Mouse (Mus musculus): ENCODE results near the gene Nelfa. TPM values are rescaled to one million over a fixed set of nuclear protein-coding genes. Genes with fewer than 3 reads are reported as not detected.
"Not testable (repeated sequence)": the region's sequence is repeated elsewhere in the genome, so short reads cannot be mapped to it uniquely, and the experiment has no call there.

Gene Nelfa
- polyA plus RNA-seq, 1 experiment from 2014 or later: 51.3 TPM

DNA sequence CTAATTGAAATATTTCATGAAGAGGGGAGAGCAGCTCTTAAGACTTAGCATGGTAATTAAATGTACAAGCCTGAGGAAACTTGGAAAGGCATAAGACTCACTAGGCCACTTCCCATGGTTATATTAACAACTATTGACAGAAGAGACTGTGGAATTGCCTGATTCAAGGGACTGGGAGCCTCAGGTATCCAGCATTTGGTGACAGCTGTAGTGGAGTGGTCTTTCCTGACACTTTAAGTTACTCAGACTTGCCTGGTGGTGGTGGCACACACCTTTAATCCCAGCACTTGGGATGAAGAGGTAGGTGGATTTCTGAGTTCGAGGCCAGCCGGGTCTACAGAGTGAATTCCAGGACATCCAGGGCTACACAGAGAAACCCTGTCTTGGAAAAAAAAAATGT lies 1.0 kb upstream of the Nelfa start:
- Histone ChIP-seq H3K36me3 (0 out of 2 replicates have a peak, but pooled peaks cover 3% of the 10 kb centered on the region), H3K27ac (no peak overlapping the region), H3K4me2 (replicated peaks) (peak overlapping the region; percentile 78), H3K4me1 (replicated peaks) (peaks cover 11% of the 10 kb centered on the region; the same call in 1 of the 2 replicates), H3K27me3 (replicated peaks) (no peaks in the 10 kb centered on the region), H3K9me3 (no peaks in the 10 kb centered on the region), H3K4me3 (replicated peaks) (no peak overlapping the region; the same call in 1 of the 2 replicates), H3K9ac (no peak overlapping the region)
- WGBS: 97% methylated on average over 2 of the region's 2 CpGs
- ATAC-seq: no peak

DNA sequence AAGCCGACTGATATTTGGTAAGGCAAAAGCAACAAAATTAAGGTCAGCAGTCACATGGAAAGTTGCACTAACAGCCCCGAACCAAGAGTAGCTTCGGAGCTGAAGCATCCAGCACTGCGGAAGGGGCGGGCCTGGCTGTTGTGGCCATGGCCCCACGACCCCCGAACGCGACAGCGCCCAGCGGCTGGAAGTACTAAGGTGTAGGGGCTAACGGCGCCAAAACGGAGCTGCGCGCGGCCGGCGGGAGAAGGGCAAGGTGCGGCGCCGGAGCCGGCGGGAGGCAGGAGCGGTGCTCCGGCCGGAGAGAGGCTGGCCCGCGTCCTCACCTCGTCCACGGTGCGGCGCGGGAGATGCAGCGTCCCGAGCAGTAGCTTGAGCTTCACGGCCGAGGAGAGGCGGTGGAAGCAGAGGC lies 507 bp downstream of the Nelfa start:
- H3K27ac ChIP-seq: peak overlapping the region; percentile 92
- peak; percentile 76 for ATAC-seq
- under 1% methylated on average over 39 of the region's 39 CpGs for WGBS
- peaks cover 11% of the 10 kb centered on the region; the same call in 1 of the 2 replicates for H3K4me1 ChIP-seq (replicated peaks)
- H3K9me3 ChIP-seq: no peaks in the 10 kb centered on the region
- no peaks in the 10 kb centered on the region for H3K27me3 ChIP-seq (replicated peaks)
- H3K4me3 ChIP-seq (replicated peaks): peak overlapping the region; percentile 92
- 0 out of 2 replicates have a peak, but pooled peaks cover 4% of the 10 kb centered on the region for H3K36me3 ChIP-seq
- peak overlapping the region; percentile 78 for H3K4me2 ChIP-seq (replicated peaks)
- peak overlapping the region; percentile 95 for H3K9ac ChIP-seq

DNA sequence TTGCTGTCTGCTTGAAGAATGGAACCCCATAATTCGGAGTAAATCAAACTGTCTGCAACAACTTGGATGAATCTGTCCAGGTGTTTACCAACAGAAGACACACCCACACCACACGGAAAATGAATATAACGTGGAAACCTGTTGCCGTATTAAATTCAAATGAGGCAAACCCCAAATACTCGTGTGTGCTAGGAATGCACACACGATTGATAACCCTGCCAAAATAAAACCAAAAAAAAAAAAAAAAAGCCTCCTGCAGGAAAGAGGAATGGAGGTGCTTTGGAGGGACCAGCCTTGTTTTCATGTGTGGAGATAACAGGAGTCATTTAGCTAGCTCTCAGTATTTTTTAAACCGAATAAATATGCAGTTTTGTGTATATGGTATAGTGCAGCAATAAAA lies 1.3 kb downstream of the Nelfa start:
- Histone ChIP-seq H3K4me1 (replicated peaks) (peaks cover 11% of the 10 kb centered on the region; the same call in 1 of the 2 replicates), H3K9ac (no peak overlapping the region), H3K9me3 (no peaks in the 10 kb centered on the region), H3K4me3 (replicated peaks) (peak overlapping the region; percentile 92), H3K36me3 (peaks cover 8% of the 10 kb centered on the region), H3K27me3 (replicated peaks) (no peaks in the 10 kb centered on the region), H3K27ac (no peak overlapping the region), H3K4me2 (replicated peaks) (peak overlapping the region; percentile 78)
- WGBS: 66% methylated on average over 7 of the region's 7 CpGs
- no peak for ATAC-seq

DNA sequence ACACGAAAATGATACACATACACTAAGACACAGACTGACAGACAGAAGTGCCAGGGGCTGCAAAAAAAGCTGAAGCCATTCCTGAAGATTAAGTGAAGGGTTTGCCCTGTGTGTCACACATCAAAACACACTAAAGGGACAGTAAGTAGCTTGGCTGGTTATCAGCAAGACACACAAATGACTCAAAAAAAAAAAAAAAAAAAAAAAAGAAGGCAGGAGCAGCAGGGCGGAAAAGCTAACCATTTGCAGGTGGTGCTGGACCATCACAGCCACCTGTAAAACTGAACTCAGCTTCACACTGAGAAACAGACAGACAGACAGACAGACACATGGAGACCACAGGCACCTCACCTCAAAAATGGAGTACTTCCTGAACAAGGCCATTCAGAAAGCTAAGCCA lies 2.1 kb downstream of the Nelfa start:
- H3K4me2 ChIP-seq (replicated peaks): peak overlapping the region; percentile 78; the same call in 1 of the 2 replicates
- H3K9ac ChIP-seq: no peak overlapping the region
- no peak for ATAC-seq
- H3K36me3 ChIP-seq: peaks cover 15% of the 10 kb centered on the region
- H3K4me3 ChIP-seq (replicated peaks): no peak overlapping the region
- peaks cover 11% of the 10 kb centered on the region; the same call in 1 of the 2 replicates for H3K4me1 ChIP-seq (replicated peaks)
- WGBS: 79% methylated on average over 2 of the region's 2 CpGs
- no peak overlapping the region for H3K27ac ChIP-seq
- no peaks in the 10 kb centered on the region for H3K9me3 ChIP-seq
- no peaks in the 10 kb centered on the region for H3K27me3 ChIP-seq (replicated peaks)

DNA sequence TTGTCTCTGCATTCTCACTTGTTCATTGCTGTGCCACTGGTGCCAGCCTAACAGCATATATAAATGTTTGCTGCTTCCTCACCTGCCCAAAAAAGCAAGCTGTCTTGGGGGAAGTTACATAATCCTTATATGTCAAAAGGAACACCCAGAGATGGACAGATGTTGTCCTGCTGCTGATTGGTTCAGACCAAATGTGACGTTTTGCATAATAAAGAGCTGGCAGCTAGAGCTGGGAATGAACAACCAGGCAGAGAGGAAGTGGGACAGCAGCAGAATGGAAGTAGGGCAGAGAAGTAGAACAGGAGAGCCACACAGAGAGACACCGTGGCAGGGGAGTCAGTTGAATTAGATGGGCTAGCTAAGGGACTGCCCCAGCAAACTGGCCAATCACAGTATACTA lies 3.8 kb downstream of the Nelfa start:
- H3K9ac ChIP-seq: no peak overlapping the region
- H3K9me3 ChIP-seq: no peaks in the 10 kb centered on the region
- H3K36me3 ChIP-seq: peaks cover 22% of the 10 kb centered on the region
- H3K4me1 ChIP-seq (replicated peaks): peaks cover 11% of the 10 kb centered on the region; the same call in 1 of the 2 replicates
- no peak for ATAC-seq
- WGBS: 78% methylated on average over 2 of the region's 2 CpGs
- H3K4me3 ChIP-seq (replicated peaks): no peak overlapping the region
- no peak overlapping the region for H3K4me2 ChIP-seq (replicated peaks)
- H3K27ac ChIP-seq: no peak overlapping the region
- H3K27me3 ChIP-seq (replicated peaks): no peaks in the 10 kb centered on the region

DNA sequence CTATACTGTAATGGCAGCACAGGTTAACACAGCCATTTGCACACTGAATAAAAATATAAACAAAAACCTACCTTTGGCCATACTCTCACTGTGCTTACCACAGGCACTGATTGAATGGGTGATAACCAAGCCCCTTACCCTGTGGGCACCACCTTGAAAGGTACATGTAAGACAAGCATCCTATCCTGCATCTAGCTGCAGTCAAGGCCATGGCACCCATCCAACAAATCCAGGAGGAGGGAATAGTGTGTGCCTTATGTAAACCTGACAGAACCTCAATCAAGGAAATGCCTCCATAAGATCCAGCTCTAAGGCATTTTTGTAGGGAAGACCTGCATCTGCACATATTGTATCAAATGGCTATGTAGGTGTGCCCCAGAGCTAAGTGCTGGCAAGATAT lies 10.0 kb downstream of the Nelfa start:
- H3K4me1 ChIP-seq (replicated peaks): no peaks in the 10 kb centered on the region
- H3K27ac ChIP-seq: no peak overlapping the region
- H3K9ac ChIP-seq: no peak overlapping the region
- H3K4me2 ChIP-seq (replicated peaks): no peak overlapping the region
- H3K4me3 ChIP-seq (replicated peaks): no peak overlapping the region
- H3K27me3 ChIP-seq (replicated peaks): no peaks in the 10 kb centered on the region
- H3K36me3 ChIP-seq: peaks cover 25% of the 10 kb centered on the region
- no peaks in the 10 kb centered on the region for H3K9me3 ChIP-seq
- no peak for ATAC-seq

DNA sequence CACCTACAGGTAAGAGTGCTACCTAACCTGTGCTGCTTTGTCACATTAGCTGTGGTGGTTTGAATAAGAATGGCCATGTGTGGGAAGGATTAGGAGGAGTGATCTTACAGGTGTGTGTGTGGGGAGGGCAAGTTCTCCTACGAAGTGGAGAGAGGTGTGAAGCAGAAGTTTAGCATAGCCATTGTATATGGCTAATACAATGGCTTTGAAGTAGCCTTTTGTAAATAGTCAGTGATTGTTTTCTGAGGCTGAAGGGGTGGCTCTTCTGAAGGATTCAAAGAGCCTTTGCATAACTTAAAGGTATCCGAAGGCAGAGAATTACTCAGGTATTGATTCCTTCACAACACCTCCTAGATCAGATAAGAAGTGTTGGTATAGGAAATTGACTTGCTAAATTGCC lies 13.6 kb downstream of the Nelfa start:
- no peaks in the 10 kb centered on the region for H3K9me3 ChIP-seq
- no peak overlapping the region for H3K27ac ChIP-seq
- H3K4me2 ChIP-seq (replicated peaks): no peak overlapping the region
- H3K36me3 ChIP-seq: peaks cover 30% of the 10 kb centered on the region
- H3K4me1 ChIP-seq (replicated peaks): no peaks in the 10 kb centered on the region
- H3K9ac ChIP-seq: no peak overlapping the region
- ATAC-seq: no peak
- no peak overlapping the region for H3K4me3 ChIP-seq (replicated peaks)
- 43% methylated on average over 2 of the region's 2 CpGs for WGBS
- no peaks in the 10 kb centered on the region for H3K27me3 ChIP-seq (replicated peaks)

DNA sequence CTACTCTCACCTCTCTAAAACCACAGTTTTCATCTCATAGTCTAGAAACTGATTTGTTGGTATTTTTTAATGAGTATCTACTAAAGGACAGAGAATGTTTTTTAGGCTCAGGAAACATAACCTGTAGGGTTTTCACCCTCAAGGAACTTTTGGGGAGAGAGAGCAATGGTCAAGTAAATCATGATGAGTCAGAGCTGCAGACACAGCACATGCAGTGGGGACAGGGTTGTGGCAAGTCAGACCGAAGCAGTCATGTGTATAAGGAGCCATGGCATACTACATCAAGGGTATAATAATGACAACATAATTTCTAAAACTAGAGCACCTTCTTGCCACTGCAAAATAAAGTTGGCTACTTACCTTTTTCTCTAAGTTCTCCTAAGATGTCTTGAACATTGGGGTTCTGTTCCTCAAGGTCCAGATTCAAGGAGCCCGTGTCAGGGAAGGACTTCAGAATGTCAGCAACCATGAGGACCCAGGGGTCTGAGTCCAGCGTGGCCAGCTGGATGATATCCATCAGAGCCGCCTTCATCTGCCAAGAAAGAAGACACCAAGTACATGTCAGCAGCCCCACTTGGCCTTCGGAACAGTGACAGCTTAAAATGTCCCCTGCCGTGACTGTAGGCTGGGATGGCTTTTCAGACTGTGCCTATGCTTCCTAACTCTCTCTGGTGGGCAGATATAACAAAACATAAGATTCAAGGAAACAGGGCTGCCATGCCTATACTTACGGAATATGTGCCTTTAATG lies 14.6 kb downstream of the Nelfa start:
- no peaks in the 10 kb centered on the region for H3K4me1 ChIP-seq (replicated peaks)
- peaks cover 29% of the 10 kb centered on the region for H3K36me3 ChIP-seq
- no peaks in the 10 kb centered on the region for H3K9me3 ChIP-seq
- no peak overlapping the region for H3K4me2 ChIP-seq (replicated peaks)
- WGBS: 89% methylated on average over 7 of the region's 7 CpGs
- no peak overlapping the region for H3K27ac ChIP-seq
- no peaks in the 10 kb centered on the region for H3K27me3 ChIP-seq (replicated peaks)
- H3K9ac ChIP-seq: no peak overlapping the region
- no peak overlapping the region for H3K4me3 ChIP-seq (replicated peaks)
- ATAC-seq: no peak

DNA sequence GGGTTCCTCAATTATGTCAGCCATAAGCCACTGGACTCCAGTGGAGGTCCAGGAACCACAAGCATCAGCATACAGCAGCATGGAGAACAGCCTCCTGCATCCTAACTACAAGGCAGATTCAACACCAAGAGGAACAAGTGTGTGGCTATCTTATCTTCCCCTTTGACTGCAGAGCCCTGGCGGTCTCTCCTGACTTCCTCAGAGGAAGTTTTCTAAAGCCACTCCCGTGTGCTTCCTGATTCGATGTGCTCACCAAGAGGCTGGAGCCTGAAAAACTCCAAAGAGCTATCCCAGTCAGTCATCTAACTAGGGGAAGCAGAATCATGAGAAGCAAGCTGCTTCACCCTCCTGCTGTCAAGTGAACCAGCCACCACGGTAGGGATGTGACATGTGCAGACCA lies 15.3 kb downstream of the Nelfa start:
- Histone ChIP-seq H3K9me3 (no peaks in the 10 kb centered on the region), H3K27me3 (replicated peaks) (no peaks in the 10 kb centered on the region), H3K4me3 (replicated peaks) (no peak overlapping the region), H3K9ac (no peak overlapping the region), H3K27ac (no peak overlapping the region), H3K4me1 (replicated peaks) (no peaks in the 10 kb centered on the region), H3K4me2 (replicated peaks) (no peak overlapping the region), H3K36me3 (peaks cover 24% of the 10 kb centered on the region)
- no peak for ATAC-seq
- 77% methylated on average over 4 of the region's 4 CpGs for whole genome bisulfite sequencing

DNA sequence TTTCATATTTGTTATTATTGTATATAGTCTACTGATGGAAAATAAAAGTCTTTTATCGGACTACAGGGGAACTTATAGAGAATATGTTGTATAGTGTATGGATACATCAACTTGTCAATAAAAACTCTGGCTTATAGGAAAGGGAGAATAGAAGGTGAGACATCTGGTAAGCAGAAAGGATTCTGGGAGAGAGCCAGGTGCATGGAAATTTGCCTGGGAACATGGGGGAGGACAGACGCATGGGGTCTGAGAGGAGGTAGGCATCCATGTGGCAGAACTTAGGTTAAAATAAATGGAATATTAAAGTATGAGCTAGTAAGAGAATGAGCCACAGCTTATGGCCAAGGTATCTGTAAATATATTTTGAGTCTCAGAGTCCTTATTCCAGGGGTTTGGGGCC lies 16.2 kb downstream of the Nelfa start:
- no peak overlapping the region for H3K4me3 ChIP-seq (replicated peaks)
- H3K9ac ChIP-seq: no peak overlapping the region
- peaks cover 24% of the 10 kb centered on the region for H3K36me3 ChIP-seq
- H3K4me2 ChIP-seq (replicated peaks): no peak overlapping the region
- no peak for ATAC-seq
- H3K27me3 ChIP-seq (replicated peaks): no peaks in the 10 kb centered on the region
- 89% methylated on average over 2 of the region's 2 CpGs for whole genome bisulfite sequencing
- H3K9me3 ChIP-seq: no peaks in the 10 kb centered on the region
- no peak overlapping the region for H3K27ac ChIP-seq
- H3K4me1 ChIP-seq (replicated peaks): no peaks in the 10 kb centered on the region

DNA sequence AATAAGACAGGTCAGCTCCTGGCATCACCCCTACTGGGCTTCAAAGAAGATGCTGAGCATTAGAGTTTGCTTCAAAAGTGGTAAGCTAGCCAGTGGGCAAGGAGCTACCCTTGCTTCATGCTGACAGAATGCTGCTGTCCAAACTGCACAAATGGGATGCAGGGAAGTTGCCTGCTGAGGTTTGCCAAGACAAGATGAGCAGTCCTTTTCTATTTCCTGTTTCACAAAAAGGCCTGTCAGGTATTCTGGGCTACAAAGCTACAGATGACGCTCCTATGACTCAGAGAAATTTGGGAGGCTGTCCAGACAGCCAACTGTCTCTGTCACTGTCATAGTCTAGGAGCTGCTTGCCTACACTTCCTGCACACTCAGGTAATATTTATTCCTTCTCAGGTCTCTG lies 16.7 kb downstream of the Nelfa start:
- WGBS: 95% methylated on average over 1 of the region's 1 CpGs
- Histone ChIP-seq H3K27me3 (replicated peaks) (no peaks in the 10 kb centered on the region), H3K9me3 (no peaks in the 10 kb centered on the region), H3K27ac (no peak overlapping the region), H3K4me3 (replicated peaks) (no peak overlapping the region), H3K36me3 (peaks cover 24% of the 10 kb centered on the region), H3K9ac (no peak overlapping the region), H3K4me1 (replicated peaks) (no peaks in the 10 kb centered on the region), H3K4me2 (replicated peaks) (no peak overlapping the region)
- ATAC-seq: no peak

DNA sequence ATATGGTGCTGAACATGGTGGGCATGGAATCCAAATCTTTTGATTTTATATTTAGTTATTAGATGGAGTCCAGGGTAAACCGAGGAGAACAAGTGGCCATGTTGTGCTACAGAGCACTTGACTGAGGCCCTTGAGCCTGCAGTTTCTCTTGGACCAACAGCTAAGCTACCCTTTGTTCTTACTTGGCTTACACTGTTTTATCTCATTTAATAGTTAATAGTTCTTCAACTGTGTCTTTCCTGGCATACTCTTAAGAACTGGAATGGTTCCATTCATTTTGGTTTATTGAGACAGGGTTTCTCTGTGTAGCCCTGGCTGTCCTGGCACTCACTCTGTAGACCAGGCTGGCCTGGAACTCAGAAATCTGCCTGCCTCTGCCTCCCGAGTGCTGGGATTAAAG lies 19.6 kb downstream of the Nelfa start:
- H3K27me3 ChIP-seq (replicated peaks); H3K27ac ChIP-seq; H3K4me3 ChIP-seq (replicated peaks); H3K9ac ChIP-seq; H3K9me3 ChIP-seq; H3K4me1 ChIP-seq (replicated peaks); H3K4me2 ChIP-seq (replicated peaks); ATAC-seq: not testable (repeated sequence)
- 95% methylated on average over 2 of the region's 2 CpGs for WGBS
- H3K36me3 ChIP-seq: peaks cover 26% of the 10 kb centered on the region

DNA sequence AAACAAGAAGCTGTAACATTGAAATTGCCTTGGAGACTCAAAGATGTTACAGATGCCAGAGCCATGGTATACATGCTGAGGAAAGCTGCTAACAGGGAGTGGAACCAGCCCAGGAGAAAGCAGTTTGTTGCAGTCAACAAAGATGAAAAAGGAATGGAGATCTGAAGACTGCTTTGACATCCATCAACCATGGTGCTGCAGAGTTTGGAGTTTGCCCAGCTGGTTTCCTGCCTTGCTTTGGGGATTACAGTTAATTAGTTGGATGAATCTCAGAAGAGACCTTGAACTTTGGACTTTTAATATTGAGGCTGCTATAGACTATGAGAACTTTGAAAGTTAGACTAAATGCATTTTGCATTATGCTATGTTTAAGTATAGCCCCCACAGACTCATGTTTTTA lies 21.2 kb downstream of the Nelfa start:
- not testable (repeated sequence) for H3K27ac ChIP-seq; H3K4me2 ChIP-seq (replicated peaks); H3K9me3 ChIP-seq; ATAC-seq; H3K9ac ChIP-seq; H3K4me3 ChIP-seq (replicated peaks); H3K4me1 ChIP-seq (replicated peaks); H3K27me3 ChIP-seq (replicated peaks)
- peaks cover 14% of the 10 kb centered on the region for H3K36me3 ChIP-seq

Measured in intestine, embryonic 15.5 days (tissue).